Mouse (Mus musculus): ENCODE data around the gene Acad9.

The Acad9 gene

GRCm38 (mm10) chr3:36065843-36066651, at the start of gene Acad9:
Acad9 (plus strand) TSS chr3:36065979.
- in situ Hi-C loops (cut with MboI; ENCODE audit: low pct_unique_long_range_greater_than_20kb in 1 of 2, low sequenced_read_pairs in 2 of 2, unreplicated experiment in 1 of 2) = no loop called here

GRCm38 (mm10) chr3:36025732-36026131, 40.0 kb upstream of the Acad9 start:
- in situ Hi-C loops (cut with MboI; ENCODE audit: low pct_unique_long_range_greater_than_20kb in 1 of 2, low sequenced_read_pairs in 2 of 2, unreplicated experiment in 1 of 2) = no loop called here

GRCm38 (mm10) chr3:36029993-36030392, 35.8 kb upstream of the Acad9 start:
- in situ Hi-C loops (cut with MboI; ENCODE audit: low pct_unique_long_range_greater_than_20kb in 1 of 2, low sequenced_read_pairs in 2 of 2, unreplicated experiment in 1 of 2) = no loop called here

- in situ Hi-C loops (cut with MboI; ENCODE audit: low pct_unique_long_range_greater_than_20kb in 1 of 2, low sequenced_read_pairs in 2 of 2, unreplicated experiment in 1 of 2) = no loop called here
Observed at GRCm38 (mm10) chr3:36031740-36032510, 33.9 kb upstream of the Acad9 start.

GRCm38 (mm10) chr3:36044520-36044919, 21.3 kb upstream of the Acad9 start:
- in situ Hi-C loops (cut with MboI; ENCODE audit: low pct_unique_long_range_greater_than_20kb in 1 of 2, low sequenced_read_pairs in 2 of 2, unreplicated experiment in 1 of 2) = no loop called here

- in situ Hi-C loops (cut with MboI; ENCODE audit: low pct_unique_long_range_greater_than_20kb in 1 of 2, low sequenced_read_pairs in 2 of 2, unreplicated experiment in 1 of 2) = no loop called here
Observed at GRCm38 (mm10) chr3:36045086-36045485, 20.7 kb upstream of the Acad9 start.

GRCm38 (mm10) chr3:36049106-36049505, 16.7 kb upstream of the Acad9 start:
- in situ Hi-C loops (cut with MboI; ENCODE audit: low pct_unique_long_range_greater_than_20kb in 1 of 2, low sequenced_read_pairs in 2 of 2, unreplicated experiment in 1 of 2) = no loop called here

GRCm38 (mm10) chr3:36053447-36053846, 12.3 kb upstream of the Acad9 start, which contains the start of gene Ccdc144b:
Ccdc144b (minus strand) TSS chr3:36053547.
- in situ Hi-C loops (cut with MboI; ENCODE audit: low pct_unique_long_range_greater_than_20kb in 1 of 2, low sequenced_read_pairs in 2 of 2, unreplicated experiment in 1 of 2) = no loop called here

- in situ Hi-C loops (cut with MboI; ENCODE audit: low pct_unique_long_range_greater_than_20kb in 1 of 2, low sequenced_read_pairs in 2 of 2, unreplicated experiment in 1 of 2) = loop anchor here in 1 of 2 experiments (5.0 kb wide), 1 partner anchor 368 kb away; no protein-coding TSS in a partner anchor
Observed at GRCm38 (mm10) chr3:36060096-36060850, 5.5 kb upstream of the Acad9 start.

- in situ Hi-C loops (cut with MboI; ENCODE audit: low pct_unique_long_range_greater_than_20kb in 1 of 2, low sequenced_read_pairs in 2 of 2, unreplicated experiment in 1 of 2) = loop anchor here in 1 of 2 experiments (5.0 kb wide), 1 partner anchor 372 kb away; no protein-coding TSS in a partner anchor
Observed at GRCm38 (mm10) chr3:36064592-36065061, 1.2 kb upstream of the Acad9 start.

GRCm38 (mm10) chr3:36065166-36065565, 613 bp upstream of the Acad9 start:
- in situ Hi-C loops (cut with MboI; ENCODE audit: low pct_unique_long_range_greater_than_20kb in 1 of 2, low sequenced_read_pairs in 2 of 2, unreplicated experiment in 1 of 2) = no loop called here

- in situ Hi-C loops (cut with MboI; ENCODE audit: low pct_unique_long_range_greater_than_20kb in 1 of 2, low sequenced_read_pairs in 2 of 2, unreplicated experiment in 1 of 2) = no loop called here
Observed at GRCm38 (mm10) chr3:36067731-36068130, 2.0 kb downstream of the Acad9 start.

GRCm38 (mm10) chr3:36070436-36070835, 4.7 kb downstream of the Acad9 start:
- in situ Hi-C loops (cut with MboI; ENCODE audit: low pct_unique_long_range_greater_than_20kb in 1 of 2, low sequenced_read_pairs in 2 of 2, unreplicated experiment in 1 of 2) = no loop called here

- in situ Hi-C loops (cut with MboI; ENCODE audit: low pct_unique_long_range_greater_than_20kb in 1 of 2, low sequenced_read_pairs in 2 of 2, unreplicated experiment in 1 of 2) = no loop called here
Observed at GRCm38 (mm10) chr3:36071047-36071446, 5.3 kb downstream of the Acad9 start.

- in situ Hi-C loops (cut with MboI; ENCODE audit: low pct_unique_long_range_greater_than_20kb in 1 of 2, low sequenced_read_pairs in 2 of 2, unreplicated experiment in 1 of 2) = no loop called here
Observed at GRCm38 (mm10) chr3:36074231-36074630, 8.5 kb downstream of the Acad9 start.

- in situ Hi-C loops (cut with MboI; ENCODE audit: low pct_unique_long_range_greater_than_20kb in 1 of 2, low sequenced_read_pairs in 2 of 2, unreplicated experiment in 1 of 2) = no loop called here
Observed at GRCm38 (mm10) chr3:36075466-36075865, 9.7 kb downstream of the Acad9 start.

- in situ Hi-C loops (cut with MboI; ENCODE audit: low pct_unique_long_range_greater_than_20kb in 1 of 2, low sequenced_read_pairs in 2 of 2, unreplicated experiment in 1 of 2) = no loop called here
Observed at GRCm38 (mm10) chr3:36077386-36077785, 11.6 kb downstream of the Acad9 start.

GRCm38 (mm10) chr3:36079886-36080285, 14.1 kb downstream of the Acad9 start:
- in situ Hi-C loops (cut with MboI; ENCODE audit: low pct_unique_long_range_greater_than_20kb in 1 of 2, low sequenced_read_pairs in 2 of 2, unreplicated experiment in 1 of 2) = no loop called here

- in situ Hi-C loops (cut with MboI; ENCODE audit: low pct_unique_long_range_greater_than_20kb in 1 of 2, low sequenced_read_pairs in 2 of 2, unreplicated experiment in 1 of 2) = no loop called here
Observed at GRCm38 (mm10) chr3:36080741-36081140, 15.0 kb downstream of the Acad9 start.
